Mouse (Mus musculus) left cerebral cortex, adult 11 months (tissue): ENCODE data around the gene Krt73.

Source experiments
- DNase-seq: peaks from one replicate; pipeline ENCODE4 v3.0.0; 2022; ENCODE audit warnings: low spot score

Krt73 gene

GRCm38 (mm10) chr15:101802296-101802835, at the start of gene Krt73:
Krt73 (minus strand) TSS chr15:101802346.
- DNase-seq, result no peak

GRCm38 (mm10) chr15:101850694-101851093, 48.5 kb upstream of the Krt73 start, which contains the start of gene Krt1:
Krt1 (minus strand) TSS chr15:101850794.
- DNase-seq, result no peak

DNA sequence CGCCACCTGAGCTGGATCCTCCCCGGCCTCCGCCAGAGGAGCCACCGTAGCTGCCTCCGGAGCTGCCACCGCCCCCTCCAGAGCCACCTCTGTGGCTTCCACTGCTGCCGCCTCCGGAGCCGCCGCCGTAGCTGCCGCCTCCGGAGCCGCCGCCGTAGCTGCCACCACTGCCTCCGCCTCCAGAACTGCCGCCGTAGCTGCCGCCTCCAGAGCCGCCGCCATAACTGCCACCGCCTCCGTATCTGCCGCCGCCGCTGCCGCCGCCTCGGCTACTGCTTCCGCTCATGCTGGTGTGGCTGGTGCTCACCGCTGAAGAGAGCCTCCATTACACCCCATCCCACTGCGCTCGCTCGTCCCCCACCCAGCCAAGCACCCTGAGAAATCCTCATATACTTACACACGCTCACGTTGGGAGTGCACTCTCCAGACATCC, 43.8 kb upstream of the Krt73 start:
- peak; percentile 33 for DNase-seq

DNA sequence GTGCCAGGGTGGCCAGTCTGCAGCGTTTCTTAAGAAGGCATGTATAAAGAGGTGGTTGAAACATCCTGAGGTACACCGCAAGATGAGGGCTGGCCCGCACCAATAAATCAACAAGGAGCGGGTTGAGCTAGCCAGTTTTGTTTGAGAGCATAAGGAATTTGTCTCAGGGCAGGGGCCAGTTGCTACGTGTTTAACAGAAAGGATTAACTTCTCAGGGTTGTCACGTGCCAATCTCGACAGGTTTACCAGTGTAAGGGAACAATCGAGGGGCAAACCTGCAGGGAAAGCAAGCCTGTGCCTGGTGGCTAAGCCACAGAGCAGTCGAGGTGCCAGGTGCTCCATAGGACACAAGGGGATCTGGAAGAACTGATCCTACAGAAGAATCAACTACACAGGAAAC, 41.0 kb upstream of the Krt73 start:
- no peak for DNase-seq

- no peak for DNase-seq
Observed at GRCm38 (mm10) chr15:101834784-101835328, 32.7 kb upstream of the Krt73 start.

GRCm38 (mm10) chr15:101833131-101833530, 31.0 kb upstream of the Krt73 start:
- no peak for DNase-seq

- DNase-seq, result no peak
Observed at GRCm38 (mm10) chr15:101829441-101829840, 27.3 kb upstream of the Krt73 start.

DNA sequence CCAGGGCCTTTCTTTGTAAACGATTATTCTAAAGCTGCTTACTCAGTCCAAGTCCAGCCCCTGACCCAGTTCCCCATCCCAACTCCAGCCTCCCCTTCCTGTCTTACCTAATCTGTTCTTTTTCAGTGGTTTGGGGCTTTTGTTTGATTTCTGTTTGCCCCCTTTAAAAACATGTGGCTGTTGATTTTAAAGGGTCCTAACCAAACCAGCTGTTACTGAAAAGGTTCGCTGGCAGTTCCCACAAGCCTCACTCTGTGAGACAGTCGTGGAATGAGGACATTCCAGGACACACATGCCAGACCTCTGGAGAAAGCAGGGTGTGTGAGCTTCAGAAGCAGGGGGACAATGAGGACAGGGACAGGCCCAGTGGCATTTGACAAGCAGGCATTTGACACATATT, 19.6 kb upstream of the Krt73 start:
- DNase-seq, result no peak

DNA sequence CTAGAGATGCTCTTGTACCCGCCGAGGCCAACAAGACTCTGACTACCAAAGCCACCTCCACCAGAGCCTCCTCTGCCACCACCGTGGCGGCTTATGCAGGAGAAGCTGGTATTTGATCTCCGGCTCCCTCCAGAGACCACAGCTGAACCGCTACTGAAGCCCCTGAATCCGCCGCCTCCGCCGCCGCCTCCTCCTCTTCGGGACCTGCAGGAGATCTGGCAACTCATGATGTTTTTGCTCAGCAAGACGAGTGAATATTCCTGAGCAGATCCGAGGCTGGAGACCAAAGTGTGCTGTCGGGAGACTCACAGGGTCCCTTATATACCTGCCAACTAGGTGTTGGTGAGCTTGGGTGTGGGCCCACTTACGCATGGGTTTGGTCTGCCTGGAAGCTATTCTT, 15.7 kb upstream of the Krt73 start, which contains the start of gene Krt2:
Gene Krt2, minus strand, starts transcription at position 295 of the 400 bp plus-strand sequence.
- no peak for DNase-seq

DNA sequence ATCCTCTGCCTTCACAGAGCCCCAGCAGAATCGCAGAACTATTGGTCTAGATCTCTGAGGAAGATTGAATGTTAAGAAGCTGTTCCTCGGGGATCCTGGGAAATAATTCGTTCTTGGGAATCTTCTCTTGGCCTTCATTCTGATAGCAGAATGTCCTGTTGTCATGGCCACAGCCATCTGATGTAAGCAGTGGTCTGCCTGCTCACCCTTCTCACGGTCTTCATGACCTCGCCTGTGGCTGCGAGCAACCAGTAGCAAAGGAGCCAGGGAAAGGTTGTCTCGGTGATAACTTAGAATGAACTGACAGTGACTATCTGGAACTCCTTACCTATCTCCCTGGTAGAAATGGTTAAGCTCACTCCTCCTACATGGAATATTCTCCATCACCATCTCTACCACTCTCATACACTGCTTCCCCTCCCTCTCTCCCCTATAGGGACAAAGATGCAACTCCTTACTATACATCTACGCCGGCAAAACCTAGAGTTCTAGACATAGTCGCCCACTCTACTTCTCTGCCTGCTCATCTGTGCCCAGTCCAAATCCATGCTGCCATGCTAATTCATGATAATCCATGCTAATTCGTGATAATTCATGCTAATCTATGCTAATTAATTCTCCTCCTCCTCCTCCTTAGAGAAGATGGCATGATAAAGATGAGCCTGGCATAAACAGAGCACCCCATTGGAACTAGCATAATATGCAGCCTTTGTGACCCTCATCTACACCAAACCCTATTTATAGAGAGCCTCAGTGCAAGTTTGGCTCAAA, 1.1 kb upstream of the Krt73 start:
- DNase-seq, result peak; percentile 54

- no peak for DNase-seq
Observed at GRCm38 (mm10) chr15:101790867-101791266, 11.3 kb downstream of the Krt73 start.

DNA sequence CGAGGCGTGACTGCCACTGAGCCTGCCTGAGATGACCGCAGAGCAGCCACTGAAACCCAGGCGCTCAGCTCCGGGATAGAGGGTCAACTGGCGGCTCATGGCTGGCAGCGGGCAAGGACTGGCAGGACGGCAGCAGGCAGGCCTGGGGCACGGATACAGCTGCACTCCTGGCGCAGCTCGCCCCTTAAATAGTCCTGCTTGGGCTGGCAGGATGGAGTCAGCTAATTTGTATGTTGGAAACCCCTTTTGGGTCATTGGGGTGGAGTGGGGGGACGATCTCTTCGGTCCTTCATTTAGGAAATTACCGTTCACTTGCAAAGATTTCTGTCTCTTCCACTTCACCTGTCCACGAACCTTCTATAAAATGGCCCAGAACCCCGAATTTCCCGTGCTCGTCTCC, 15.8 kb downstream of the Krt73 start, which contains the start of gene Krt72:
Gene Krt72, minus strand, starts transcription at position 101 of the 400 bp plus-strand sequence.
- DNase-seq, result no peak

DNA sequence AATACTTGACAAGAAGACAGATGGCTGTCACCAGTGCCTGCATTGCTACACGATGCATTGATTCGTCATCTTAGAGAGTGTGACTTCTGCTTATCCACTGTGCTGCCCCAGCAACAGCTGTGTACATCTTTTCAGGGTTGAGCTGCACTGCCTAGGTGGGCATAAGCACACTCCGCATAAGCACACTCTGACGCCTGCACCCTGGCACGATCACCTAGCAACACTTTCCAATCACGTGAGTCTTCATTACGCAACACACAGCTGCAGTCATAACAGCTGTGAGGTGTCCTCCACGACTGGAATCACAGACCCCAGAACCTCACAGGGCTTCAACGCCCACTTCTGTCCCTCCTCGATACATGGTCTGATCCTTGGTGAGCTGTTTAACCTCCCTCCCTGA, 28.7 kb downstream of the Krt73 start:
- no peak for DNase-seq

GRCm38 (mm10) chr15:101772711-101773081, 29.4 kb downstream of the Krt73 start:
- DNase-seq, result peak; percentile 83

GRCm38 (mm10) chr15:101772080-101772710, 30.0 kb downstream of the Krt73 start:
- no peak for DNase-seq

DNA sequence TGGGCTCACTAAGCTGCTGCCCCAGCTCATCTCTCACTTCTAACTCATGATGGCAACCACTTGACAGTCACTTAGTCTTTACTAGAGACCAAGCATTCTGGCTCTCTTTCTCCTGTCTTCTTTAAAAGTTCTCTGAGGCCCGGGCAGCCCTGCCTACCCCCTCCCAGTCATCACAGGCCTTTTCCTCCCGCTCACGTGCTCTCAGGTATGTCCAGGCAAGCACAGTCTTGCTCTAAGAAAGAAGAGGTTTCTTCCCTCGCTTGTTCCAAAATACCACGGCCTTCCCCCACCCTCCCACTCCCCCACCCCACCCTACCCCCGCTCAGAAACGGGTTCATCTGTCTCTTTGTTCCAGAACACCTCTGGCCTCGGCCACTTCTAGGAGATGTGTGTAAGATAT, 31.9 kb downstream of the Krt73 start:
- no peak for DNase-seq
